Mouse (Mus musculus): ENCODE data around the gene Zfyve9. TPM values are rescaled to one million over a fixed set of nuclear protein-coding genes. Genes with fewer than 3 reads are reported as not detected.

Zfyve9 gene
- polyA plus RNA-seq, 1 experiment from 2014 or later = 5.2 TPM

GRCm38 (mm10) chr4:108782421-108783085, 2.0 kb upstream of the Zfyve9 start:
- Histone ChIP-seq H3K9ac (no peak overlapping the region), H3K9me3 (no peaks in the 10 kb centered on the region), H3K4me3 (no peak overlapping the region), H3K27ac (replicated peaks) (no peak overlapping the region), H3K27me3 (no peaks in the 10 kb centered on the region), H3K4me1 (replicated peaks) (peaks cover 14% of the 10 kb centered on the region), H3K4me2 (no peak overlapping the region), H3K36me3 (no peaks in the 10 kb centered on the region)
- ATAC-seq (ENCODE audit: low FRiP score, low read depth) = no peak
- WGBS = 30% methylated on average over 8 of the region's 8 CpGs

- H3K4me3 ChIP-seq = peak overlapping the region; percentile 98
- 75% methylated on average over 3 of the region's 3 CpGs for WGBS
- no peaks in the 10 kb centered on the region for H3K36me3 ChIP-seq
- no peak for ATAC-seq (ENCODE audit: low FRiP score, low read depth)
- peak overlapping the region; percentile 11; the same call in 1 of the 2 replicates for H3K27ac ChIP-seq (replicated peaks)
- H3K4me1 ChIP-seq (replicated peaks) = peaks cover 14% of the 10 kb centered on the region
- peak overlapping the region; percentile 76 for H3K4me2 ChIP-seq
- H3K9me3 ChIP-seq = no peaks in the 10 kb centered on the region
- H3K27me3 ChIP-seq = no peaks in the 10 kb centered on the region
- 0 out of 2 replicates have a peak overlapping the region, but pooled peaks have one; percentile 98 for H3K9ac ChIP-seq
Measured at GRCm38 (mm10) chr4:108781596-108781995, 998 bp upstream of the Zfyve9 start.

GRCm38 (mm10) chr4:108780864-108781205, 237 bp upstream of the Zfyve9 start:
- H3K4me1 ChIP-seq (replicated peaks) = peaks cover 14% of the 10 kb centered on the region
- no peaks in the 10 kb centered on the region for H3K9me3 ChIP-seq
- H3K4me3 ChIP-seq = peak overlapping the region; percentile 98
- H3K9ac ChIP-seq = peak overlapping the region; percentile 98
- H3K4me2 ChIP-seq = peak overlapping the region; percentile 76
- no peaks in the 10 kb centered on the region for H3K27me3 ChIP-seq
- H3K36me3 ChIP-seq = no peaks in the 10 kb centered on the region
- WGBS = 0% methylated on average over 20 of the region's 20 CpGs
- no peak for ATAC-seq (ENCODE audit: low FRiP score, low read depth)
- peak overlapping the region; percentile 97 for H3K27ac ChIP-seq (replicated peaks)

- peak overlapping the region; percentile 98 for H3K9ac ChIP-seq
- H3K4me2 ChIP-seq = peak overlapping the region; percentile 76
- H3K27ac ChIP-seq (replicated peaks) = peak overlapping the region; percentile 97
- H3K27me3 ChIP-seq = no peaks in the 10 kb centered on the region
- WGBS = 0% methylated on average over 7 of the region's 7 CpGs
- H3K36me3 ChIP-seq = no peaks in the 10 kb centered on the region
- H3K4me3 ChIP-seq = peak overlapping the region; percentile 98
- peaks cover 14% of the 10 kb centered on the region for H3K4me1 ChIP-seq (replicated peaks)
- no peaks in the 10 kb centered on the region for H3K9me3 ChIP-seq
- no peak for ATAC-seq (ENCODE audit: low FRiP score, low read depth)
Measured at GRCm38 (mm10) chr4:108779763-108780056, 888 bp downstream of the Zfyve9 start.

- Histone ChIP-seq H3K4me1 (replicated peaks) (no peaks in the 10 kb centered on the region), H3K4me3 (no peak overlapping the region), H3K9ac (no peak overlapping the region), H3K27ac (replicated peaks) (no peak overlapping the region), H3K4me2 (no peak overlapping the region), H3K36me3 (no peaks in the 10 kb centered on the region), H3K9me3 (no peaks in the 10 kb centered on the region), H3K27me3 (no peaks in the 10 kb centered on the region)
- ATAC-seq (ENCODE audit: low FRiP score, low read depth) = no peak
Measured at GRCm38 (mm10) chr4:108768527-108768926, 12.1 kb downstream of the Zfyve9 start.

- Histone ChIP-seq H3K9me3 (no peaks in the 10 kb centered on the region), H3K27me3 (no peaks in the 10 kb centered on the region), H3K4me3 (no peak overlapping the region), H3K27ac (replicated peaks) (no peak overlapping the region), H3K36me3 (no peaks in the 10 kb centered on the region), H3K4me2 (no peak overlapping the region), H3K9ac (no peak overlapping the region), H3K4me1 (replicated peaks) (no peaks in the 10 kb centered on the region)
- ATAC-seq (ENCODE audit: low FRiP score, low read depth) = no peak
- WGBS = 98% methylated on average over 3 of the region's 3 CpGs
Measured at GRCm38 (mm10) chr4:108759583-108759982, 21.0 kb downstream of the Zfyve9 start.

GRCm38 (mm10) chr4:108746160-108746873, 34.3 kb downstream of the Zfyve9 start:
- Histone ChIP-seq H3K4me3 (no peak overlapping the region), H3K9ac (no peak overlapping the region), H3K4me1 (replicated peaks) (no peaks in the 10 kb centered on the region), H3K27me3 (no peaks in the 10 kb centered on the region), H3K36me3 (no peaks in the 10 kb centered on the region), H3K4me2 (no peak overlapping the region), H3K27ac (replicated peaks) (no peak overlapping the region), H3K9me3 (no peaks in the 10 kb centered on the region)
- no peak for ATAC-seq (ENCODE audit: low FRiP score, low read depth)
- WGBS = 95% methylated on average over 3 of the region's 3 CpGs

- Histone ChIP-seq H3K4me1 (replicated peaks) (no peaks in the 10 kb centered on the region), H3K27me3 (no peaks in the 10 kb centered on the region), H3K4me3 (no peak overlapping the region), H3K4me2 (no peak overlapping the region), H3K9ac (no peak overlapping the region), H3K27ac (replicated peaks) (no peak overlapping the region), H3K36me3 (no peaks in the 10 kb centered on the region), H3K9me3 (no peaks in the 10 kb centered on the region)
- 34% methylated on average over 3 of the region's 3 CpGs for WGBS
- no peak for ATAC-seq (ENCODE audit: low FRiP score, low read depth)
Measured at GRCm38 (mm10) chr4:108731582-108731981, 49.0 kb downstream of the Zfyve9 start.

- WGBS = 87% methylated on average over 1 of the region's 1 CpGs
- Histone ChIP-seq H3K27ac (replicated peaks) (no peak overlapping the region), H3K36me3 (no peaks in the 10 kb centered on the region), H3K4me1 (replicated peaks) (no peaks in the 10 kb centered on the region), H3K9ac (no peak overlapping the region), H3K9me3 (no peaks in the 10 kb centered on the region), H3K27me3 (no peaks in the 10 kb centered on the region), H3K4me3 (no peak overlapping the region), H3K4me2 (no peak overlapping the region)
- no peak for ATAC-seq (ENCODE audit: low FRiP score, low read depth)
Measured at GRCm38 (mm10) chr4:108730450-108730849, 50.1 kb downstream of the Zfyve9 start.

- Histone ChIP-seq H3K4me3 (no peak overlapping the region), H3K27ac (replicated peaks) (no peak overlapping the region), H3K27me3 (no peaks in the 10 kb centered on the region), H3K4me2 (no peak overlapping the region), H3K36me3 (peaks cover 7% of the 10 kb centered on the region; the same call in 1 of the 2 replicates), H3K9me3 (no peaks in the 10 kb centered on the region), H3K4me1 (replicated peaks) (no peaks in the 10 kb centered on the region), H3K9ac (no peak overlapping the region)
- WGBS = 96% methylated on average over 2 of the region's 2 CpGs
- ATAC-seq (ENCODE audit: low FRiP score, low read depth) = no peak
Measured at GRCm38 (mm10) chr4:108724102-108724501, 56.5 kb downstream of the Zfyve9 start.

GRCm38 (mm10) chr4:108721245-108721784, 59.3 kb downstream of the Zfyve9 start:
- ATAC-seq (ENCODE audit: low FRiP score, low read depth) = no peak
- 91% methylated on average over 3 of the region's 3 CpGs for WGBS
- H3K9ac ChIP-seq = no peak overlapping the region
- no peak overlapping the region for H3K4me3 ChIP-seq
- H3K4me1 ChIP-seq (replicated peaks) = no peaks in the 10 kb centered on the region
- H3K27ac ChIP-seq (replicated peaks) = no peak overlapping the region
- no peaks in the 10 kb centered on the region for H3K9me3 ChIP-seq
- peaks cover 19% of the 10 kb centered on the region; the same call in 1 of the 2 replicates for H3K36me3 ChIP-seq
- H3K27me3 ChIP-seq = no peaks in the 10 kb centered on the region
- H3K4me2 ChIP-seq = no peak overlapping the region

GRCm38 (mm10) chr4:108719349-108719748, 61.2 kb downstream of the Zfyve9 start, which contains the start of gene 3110021N24Rik:
Gene 3110021N24Rik (plus strand): TSS chr4:108719649.
- no peak within 1 kb of the TSS for H3K4me3 ChIP-seq
- H3K9ac ChIP-seq = no peak within 1 kb of the TSS
- 85% methylated on average over 5 of the region's 5 CpGs for WGBS
- ATAC-seq (ENCODE audit: low FRiP score, low read depth) = no peak
- no peaks in the 10 kb centered on the region for H3K9me3 ChIP-seq
- H3K27ac ChIP-seq (replicated peaks) = no peak within 1 kb of the TSS
- no peak within 1 kb of the TSS for H3K4me2 ChIP-seq
- no peaks in the 10 kb centered on the region for H3K27me3 ChIP-seq
- H3K36me3 ChIP-seq = peaks cover 19% of the 10 kb centered on the region; the same call in 1 of the 2 replicates
- H3K4me1 ChIP-seq (replicated peaks) = no peaks in the 10 kb centered on the region

Measured in hindbrain, embryonic 15.5 days (tissue).